Comparison of ENCODE assay signal across 9 mouse cellular contexts in genomic region chr15:101235728-101236327, GRCm38 (mm10). TPM values are rescaled to one million over a fixed set of nuclear protein-coding genes. Genes with fewer than 3 reads are reported as not detected.
A peak's percentile ranks its signal among the peaks of the same experiment; 100 is the strongest.
DNase-seq lines count a peak whose midpoint lies in the region; ATAC-seq and TF ChIP-seq lines count a peak whose summit lies in the region.
"Had no signal": no experiment of that assay in that cellular context is flagged by ENCODE, and none has a peak within 500 bp of the region (broad histone marks: within the 10 kb centered on the region; RNA-seq: fewer than 3 reads in every experiment).

No protein-coding gene starts in this region.

- 48% methylated on average over 12 of the region's 12 CpGs for WGBS in forebrain, embryonic 14.5 days
- whole genome bisulfite sequencing in forebrain, postnatal 0 days = 38% methylated on average over 12 of the region's 12 CpGs
- WGBS in liver, embryonic 11.5 days = 37% methylated on average over 12 of the region's 12 CpGs
- 23% methylated on average over 12 of the region's 12 CpGs for WGBS in hindbrain, embryonic 13.5 days
- WGBS in liver, postnatal 0 days (ENCODE audit: insufficient replicate concordance) = 36% methylated on average over 12 of the region's 12 CpGs

- no peak overlapping the region for H3K27ac ChIP-seq in forebrain, embryonic 14.5 days (ENCODE audit: low read depth, low read length)
- no peak overlapping the region for H3K27ac ChIP-seq in forebrain, postnatal 0 days (ENCODE audit: low read depth, low read length)
- no peak overlapping the region for H3K27ac ChIP-seq in liver, embryonic 11.5 days (ENCODE audit: low read depth, low read length)
- no peak overlapping the region for H3K27ac ChIP-seq in hindbrain, embryonic 13.5 days
- H3K27ac ChIP-seq in liver, postnatal 0 days (ENCODE audit: low read depth) = no peak overlapping the region

- no peak overlapping the region for H3K4me3 ChIP-seq in forebrain, embryonic 14.5 days (ENCODE audit: low read depth, low read length)
- H3K4me3 ChIP-seq in forebrain, postnatal 0 days (ENCODE audit: low read depth, low read length) = no peak overlapping the region
- H3K4me3 ChIP-seq in liver, embryonic 11.5 days (ENCODE audit: low read depth, low read length) = no peak overlapping the region
- H3K4me3 ChIP-seq in hindbrain, embryonic 13.5 days = no peak overlapping the region
- no peak overlapping the region for H3K4me3 ChIP-seq in liver, postnatal 0 days (ENCODE audit: low read depth, low read length)
- H3K4me3 ChIP-seq: megakaryocyte, embryonic 14.5 days had no signal

- ATAC-seq in forebrain, embryonic 14.5 days = no peak
- no peak for ATAC-seq in forebrain, postnatal 0 days
- no peak for ATAC-seq in liver, embryonic 11.5 days (replicated peaks; ENCODE audit: low FRiP score)
- ATAC-seq in hindbrain, embryonic 13.5 days (ENCODE audit: low FRiP score) = 0 out of 2 replicates have a peak, but pooled peaks have one; percentile 12
- ATAC-seq in liver, postnatal 0 days = no peak
- no peak for ATAC-seq in megakaryocyte progenitor cell, adult 5-6 weeks (replicated peaks; ENCODE audit: poor library complexity)

- H3K27me3 ChIP-seq in forebrain, embryonic 14.5 days (replicated peaks; ENCODE audit: control insufficient read depth, insufficient read depth, low read length) = 0 out of 2 replicates have a peak, but pooled peaks cover 2% of the 10 kb centered on the region
- no peaks in the 10 kb centered on the region; the same call in 1 of the 2 replicates for H3K27me3 ChIP-seq in forebrain, postnatal 0 days (ENCODE audit: insufficient read depth, low read length)
- peaks cover 8% of the 10 kb centered on the region for H3K27me3 ChIP-seq in liver, embryonic 11.5 days (replicated peaks; ENCODE audit: control insufficient read depth, insufficient read depth, low read length)
- H3K27me3 ChIP-seq in hindbrain, embryonic 13.5 days = peaks cover 29% of the 10 kb centered on the region
- peaks cover 9% of the 10 kb centered on the region; the same call in 1 of the 2 replicates for H3K27me3 ChIP-seq in liver, postnatal 0 days (ENCODE audit: insufficient read depth, low read length)

- 0 out of 2 replicates have a peak, but pooled peaks cover under 1% of the 10 kb centered on the region for H3K36me3 ChIP-seq in forebrain, embryonic 14.5 days (ENCODE audit: control insufficient read depth, insufficient read depth, low read length)
- H3K36me3 ChIP-seq in forebrain, postnatal 0 days (ENCODE audit: insufficient read depth) = peaks cover 5% of the 10 kb centered on the region
- peaks cover 2% of the 10 kb centered on the region; the same call in 1 of the 2 replicates for H3K36me3 ChIP-seq in liver, embryonic 11.5 days (ENCODE audit: control insufficient read depth, insufficient read depth, low read length)
- peaks cover 9% of the 10 kb centered on the region for H3K36me3 ChIP-seq in hindbrain, embryonic 13.5 days
- H3K36me3 ChIP-seq in liver, postnatal 0 days (replicated peaks; ENCODE audit: insufficient read depth, low read length) = no peaks in the 10 kb centered on the region

- DNase-seq in forebrain, embryonic 14.5 days (ENCODE audit: low spot score) = no peak
- DNase-seq in forebrain, postnatal 0 days = no peak
- DNase-seq in liver, embryonic 11.5 days (ENCODE audit: low spot score) = no peak
- DNase-seq in liver = no peak
- DNase-seq in liver, postnatal 0 days = no peak
- DNase-seq in T-cell, adult 2 months (ENCODE audit: low spot score) = no peak

- peak overlapping the region; percentile 21; the same call in 1 of the 2 replicates for H3K9ac ChIP-seq in forebrain, embryonic 14.5 days (ENCODE audit: low read length)
- H3K9ac ChIP-seq in forebrain, postnatal 0 days = no peak overlapping the region
- H3K9ac ChIP-seq in liver, embryonic 11.5 days (ENCODE audit: low read depth, low read length) = no peak overlapping the region
- H3K9ac ChIP-seq in hindbrain, embryonic 13.5 days = 0 out of 2 replicates have a peak overlapping the region, but pooled peaks have one; percentile 13
- H3K9ac ChIP-seq in liver, postnatal 0 days (replicated peaks) = no peak overlapping the region; the same call in 1 of the 2 replicates

- H3K4me1 ChIP-seq in forebrain, embryonic 14.5 days (ENCODE audit: control insufficient read depth, insufficient read depth, low read length) = peaks cover 4% of the 10 kb centered on the region; the same call in 1 of the 2 replicates
- H3K4me1 ChIP-seq in forebrain, postnatal 0 days (ENCODE audit: insufficient read depth) = no peaks in the 10 kb centered on the region
- peaks cover 3% of the 10 kb centered on the region for H3K4me1 ChIP-seq in liver, embryonic 11.5 days (replicated peaks; ENCODE audit: control insufficient read depth, insufficient read depth, low read length)
- H3K4me1 ChIP-seq in hindbrain, embryonic 13.5 days (replicated peaks) = peaks cover 28% of the 10 kb centered on the region
- H3K4me1 ChIP-seq in liver, postnatal 0 days (ENCODE audit: insufficient read depth) = peaks cover 8% of the 10 kb centered on the region

- TF ChIP-seq EP300 in liver, postnatal 0 days (IDR thresholded peaks at IDR 0.05; ENCODE audit: low read depth) = no peak

- H3K4me2 ChIP-seq in forebrain, embryonic 14.5 days (ENCODE audit: low read length) = no peak overlapping the region
- no peak overlapping the region for H3K4me2 ChIP-seq in forebrain, postnatal 0 days (ENCODE audit: low read depth)
- peak overlapping the region; percentile 16; the same call in 1 of the 2 replicates for H3K4me2 ChIP-seq in liver, embryonic 11.5 days
- no peak overlapping the region for H3K4me2 ChIP-seq in hindbrain, embryonic 13.5 days
- H3K4me2 ChIP-seq in liver, postnatal 0 days (ENCODE audit: low read depth, low read length) = peak overlapping the region; percentile 22; the same call in 1 of the 2 replicates

- no peaks in the 10 kb centered on the region for H3K9me3 ChIP-seq in forebrain, embryonic 14.5 days (replicated peaks; ENCODE audit: control insufficient read depth, low read length)
- H3K9me3 ChIP-seq in forebrain, postnatal 0 days (ENCODE audit: low read length) = no peaks in the 10 kb centered on the region
- H3K9me3 ChIP-seq in liver, embryonic 11.5 days (ENCODE audit: control insufficient read depth, low read length) = no peaks in the 10 kb centered on the region
- no peaks in the 10 kb centered on the region for H3K9me3 ChIP-seq in hindbrain, embryonic 13.5 days
- no peaks in the 10 kb centered on the region for H3K9me3 ChIP-seq in liver, postnatal 0 days (ENCODE audit: low read length)

- TF ChIP-seq CTCF in forebrain, postnatal 0 days (IDR thresholded peaks at IDR 0.05; ENCODE audit: low read depth) = no peak
- no peak for TF ChIP-seq CTCF in liver, postnatal 0 days (IDR thresholded peaks at IDR 0.05; ENCODE audit: low read depth)

RNA-seq across cellular contexts. Expression of gene Grasp, which starts 11.8 kb away (rescaled TPM):
- 0.93 and 1.0 TPM in 2 replicates for polyA plus RNA-seq in forebrain, embryonic 14.5 days (2014; fragmentation: Nextera tagmentation; extraction: Ambion mirVana)
- total RNA-seq in forebrain, postnatal 0 days (2014; rRNA removed) = 8.8 and 11.1 TPM in 2 replicates
- 3.3 and 3.4 TPM in 2 replicates for polyA plus RNA-seq in forebrain, postnatal 0 days (2015; fragmentation: Nextera tagmentation; extraction: Ambion mirVana)
- polyA plus RNA-seq in liver, embryonic 11.5 days (2014; fragmentation: Nextera tagmentation; extraction: Ambion mirVana) = 1.5 and 1.7 TPM in 2 replicates
- 1.7 and 1.8 TPM in 2 replicates for polyA plus RNA-seq in hindbrain, embryonic 13.5 days (2015; fragmentation: Nextera tagmentation; extraction: Ambion mirVana)
- polyA plus RNA-seq in liver, postnatal 0 days (2015; fragmentation: Nextera tagmentation; extraction: Ambion mirVana) = 0.35 and 0.54 TPM in 2 replicates
- 0.98 and 1.1 TPM in 2 replicates for total RNA-seq in megakaryocyte progenitor cell, adult 5-6 weeks (2015)
- 1.00 and 1.1 TPM in 2 replicates for total RNA-seq in megakaryocyte progenitor cell, adult 5-6 weeks (2017)

RNA-seq across cellular contexts. Expression of gene Nr4a1, which starts 18.2 kb away (rescaled TPM):
- 2.1 and 2.9 TPM in 2 replicates for polyA plus RNA-seq in forebrain, embryonic 14.5 days (2014; fragmentation: Nextera tagmentation; extraction: Ambion mirVana)
- 8.9 and 9.6 TPM in 2 replicates for total RNA-seq in forebrain, postnatal 0 days (2014; rRNA removed)
- polyA plus RNA-seq in forebrain, postnatal 0 days (2015; fragmentation: Nextera tagmentation; extraction: Ambion mirVana) = 8.5 and 9.0 TPM in 2 replicates
- polyA plus RNA-seq in liver, embryonic 11.5 days (2014; fragmentation: Nextera tagmentation; extraction: Ambion mirVana) = 1.8 and 2.4 TPM in 2 replicates
- polyA plus RNA-seq in hindbrain, embryonic 13.5 days (2015; fragmentation: Nextera tagmentation; extraction: Ambion mirVana) = 4.9 and 5.0 TPM in 2 replicates
- 0.96 and 1.1 TPM in 2 replicates for polyA plus RNA-seq in liver, postnatal 0 days (2015; fragmentation: Nextera tagmentation; extraction: Ambion mirVana)
- 6.5 and 11.3 TPM in 2 replicates for total RNA-seq in megakaryocyte progenitor cell, adult 5-6 weeks (2015)
- 7.1 and 7.9 TPM in 2 replicates for total RNA-seq in megakaryocyte progenitor cell, adult 5-6 weeks (2017)

RNA-seq across cellular contexts. Expression of gene Atg101, which starts 48.2 kb away (rescaled TPM):
- polyA plus RNA-seq in forebrain, embryonic 14.5 days (2014; fragmentation: Nextera tagmentation; extraction: Ambion mirVana) = 82.3 and 83.1 TPM in 2 replicates
- 56.3 and 60.0 TPM in 2 replicates for total RNA-seq in forebrain, postnatal 0 days (2014; rRNA removed)
- polyA plus RNA-seq in forebrain, postnatal 0 days (2015; fragmentation: Nextera tagmentation; extraction: Ambion mirVana) = 81.3 and 94.4 TPM in 2 replicates
- 52.6 and 54.9 TPM in 2 replicates for polyA plus RNA-seq in liver, embryonic 11.5 days (2014; fragmentation: Nextera tagmentation; extraction: Ambion mirVana)
- 82.9 and 84.6 TPM in 2 replicates for polyA plus RNA-seq in hindbrain, embryonic 13.5 days (2015; fragmentation: Nextera tagmentation; extraction: Ambion mirVana)
- 33.8 and 34.4 TPM in 2 replicates for polyA plus RNA-seq in liver, postnatal 0 days (2015; fragmentation: Nextera tagmentation; extraction: Ambion mirVana)
- total RNA-seq in megakaryocyte progenitor cell, adult 5-6 weeks (2015) = 7.9 and 13.1 TPM in 2 replicates
- 58.6 and 63.5 TPM in 2 replicates for total RNA-seq in megakaryocyte progenitor cell, adult 5-6 weeks (2017)

RNA-seq across cellular contexts. Expression of gene 6030408B16Rik, which starts 57.2 kb away (rescaled TPM):
- 0.25 TPM in 2 replicates for polyA plus RNA-seq in forebrain, embryonic 14.5 days (2014; fragmentation: Nextera tagmentation; extraction: Ambion mirVana)
- total RNA-seq in forebrain, postnatal 0 days (2014; rRNA removed) = 0.54 and 1.00 TPM in 2 replicates
- polyA plus RNA-seq in forebrain, postnatal 0 days (2015; fragmentation: Nextera tagmentation; extraction: Ambion mirVana) = 0.30 and 0.77 TPM in 2 replicates
- polyA plus RNA-seq in liver, embryonic 11.5 days (2014; fragmentation: Nextera tagmentation; extraction: Ambion mirVana) = 0.58 and 0.94 TPM in 2 replicates
- polyA plus RNA-seq in hindbrain, embryonic 13.5 days (2015; fragmentation: Nextera tagmentation; extraction: Ambion mirVana) = 0.56 and 0.66 TPM in 2 replicates
- 0.36 and 0.45 TPM in 2 replicates for polyA plus RNA-seq in liver, postnatal 0 days (2015; fragmentation: Nextera tagmentation; extraction: Ambion mirVana)
- total RNA-seq in megakaryocyte progenitor cell, adult 5-6 weeks (2015) = not detected in 2 replicates
- total RNA-seq in megakaryocyte progenitor cell, adult 5-6 weeks (2017) = not detected in 2 replicates

Comparison
In these comparisons a context has a peak if more than half of its experiments do, and no peak if none do; other contexts are left out.
1. H3K9ac ChIP-seq: peak in forebrain, embryonic 14.5 days (single experiment) and hindbrain, embryonic 13.5 days (single experiment); none in forebrain, postnatal 0 days (single experiment), liver, embryonic 11.5 days (single experiment) and liver, postnatal 0 days (single experiment).
2. H3K4me2 ChIP-seq: peak in liver, embryonic 11.5 days (single experiment) and liver, postnatal 0 days (single experiment); none in forebrain, embryonic 14.5 days (single experiment), forebrain, postnatal 0 days (single experiment) and hindbrain, embryonic 13.5 days (single experiment).